Mouse (Mus musculus) testis, postnatal 14 days (tissue): Measurements from ENCODE around the gene Vmn1r206.
"Not testable (repeated sequence)": the region's sequence is repeated elsewhere in the genome, so short reads cannot be mapped to it uniquely, and the experiment has no call there.

ENCODE experiments used
- DNase-seq: peaks from one replicate; pipeline ENCODE4 v3.0.0; 2021; ENCODE audit warnings: low spot score

Vmn1r206 gene

GRCm38 (mm10) chr13:22624151-22624550, at the start of gene Vmn1r206:
Gene Vmn1r206, minus strand, starts transcription at chr13:22624251.
- not testable (repeated sequence) for DNase-seq

GRCm38 (mm10) chr13:22592900-22593299, 31.2 kb downstream of the Vmn1r206 start, which contains the start of gene Vmn1r205:
Gene Vmn1r205, minus strand, starts transcription at chr13:22593000.
- DNase-seq, result no peak

GRCm38 (mm10) chr13:22583336-22583735, 40.7 kb downstream of the Vmn1r206 start:
- DNase-seq, result not testable (repeated sequence)

GRCm38 (mm10) chr13:22574911-22575310, 49.1 kb downstream of the Vmn1r206 start:
- DNase-seq, result not testable (repeated sequence)
